Mouse (Mus musculus) hindbrain, embryonic 12.5 days (tissue): ENCODE results near the gene Tmem218. TPM values are rescaled to one million over a fixed set of nuclear protein-coding genes. Genes with fewer than 3 reads are reported as not detected.

Experiments
- ATAC-seq: fragments of 200-750 bp; cut with Nextera tagmentation; 2 replicates; pipeline ENCODE4 v1.8.0; 2017; ENCODE audit warnings: moderate TSS enrichment; ENCODE audit not compliant: low FRiP score
- H3K27ac ChIP-seq: fragments of 300-500 bp; sonication (generic); 2 replicates; pipeline ENCODE4 v1.5.1; 2016; ENCODE audit warnings: mild to moderate bottlenecking
- H3K27me3 ChIP-seq: fragments of 300-500 bp; sonication (generic); 2 replicates; pipeline ENCODE4 v1.6.1; 2016; ENCODE audit warnings: mild to moderate bottlenecking
- H3K36me3 ChIP-seq: fragments of 300-500 bp; sonication (generic); 2 replicates; pipeline ENCODE4 v1.6.1; 2016; ENCODE audit warnings: mild to moderate bottlenecking
- H3K4me1 ChIP-seq: fragments of 300-500 bp; sonication (generic); 2 replicates; pipeline ENCODE4 v1.6.1; 2016
- H3K4me2 ChIP-seq: fragments of 300-500 bp; sonication (generic); replicated peaks from 2 replicates; pipeline ENCODE4 v1.6.1; 2016; ENCODE audit warnings: mild to moderate bottlenecking
- H3K4me3 ChIP-seq: fragments of 300-500 bp; sonication (generic); 2 replicates; pipeline ENCODE4 v1.5.1; 2016; ENCODE audit warnings: mild to moderate bottlenecking
- H3K9ac ChIP-seq: fragments of 300-500 bp; sonication (generic); 2 replicates; pipeline ENCODE4 v1.6.1; 2016; ENCODE audit warnings: mild to moderate bottlenecking, moderate library complexity
- H3K9me3 ChIP-seq: fragments of 300-500 bp; sonication (generic); replicated peaks from 2 replicates; pipeline ENCODE4 v1.6.1; 2016; ENCODE audit warnings: mild to moderate bottlenecking
- WGBS: fragments of 180-500 bp; shearing (Covaris S2); methylation state at CpG from one replicate; pipeline ENCODE4 v1.1.7; 2016; 5-methylcytosine and 5-hydroxymethylcytosine counted together
- polyA plus RNA-seq: library from polyadenylated mRNA; unstranded; fragments of >200 nt; fragmentation: Nextera tagmentation; extraction: Ambion mirVana; gene quantifications from 2 replicates; pipeline ENCODE4 v1.2.1, GENCODE M21; 2016

The Tmem218 gene
- polyA plus RNA-seq, 1 experiment from 2014 or later = 12.7 TPM

GRCm38 (mm10) chr9:37197067-37197466 is 11.0 kb upstream of the Tmem218 start:
- Histone ChIP-seq H3K36me3 (no peaks in the 10 kb centered on the region), H3K4me3 (no peak overlapping the region), H3K4me2 (no peak overlapping the region), H3K4me1 (no peaks in the 10 kb centered on the region), H3K9me3 (no peaks in the 10 kb centered on the region), H3K27ac (no peak overlapping the region), H3K9ac (no peak overlapping the region), H3K27me3 (no peaks in the 10 kb centered on the region)
- ATAC-seq = no peak
- 79% methylated on average over 4 of the region's 4 CpGs for WGBS

- no peak overlapping the region for H3K4me2 ChIP-seq
- WGBS = 89% methylated on average over 5 of the region's 5 CpGs
- H3K9me3 ChIP-seq = no peaks in the 10 kb centered on the region
- no peak overlapping the region for H3K9ac ChIP-seq
- H3K27ac ChIP-seq = no peak overlapping the region
- H3K36me3 ChIP-seq = no peaks in the 10 kb centered on the region
- H3K4me1 ChIP-seq = no peaks in the 10 kb centered on the region; the same call in 1 of the 2 replicates
- H3K27me3 ChIP-seq = no peaks in the 10 kb centered on the region
- no peak overlapping the region for H3K4me3 ChIP-seq
- ATAC-seq = no peak
Measured at GRCm38 (mm10) chr9:37200414-37200813, 7.6 kb upstream of the Tmem218 start.

- Histone ChIP-seq H3K4me1 (peaks cover 8% of the 10 kb centered on the region), H3K4me2 (no peak overlapping the region), H3K27ac (no peak overlapping the region), H3K9ac (no peak overlapping the region), H3K27me3 (no peaks in the 10 kb centered on the region), H3K9me3 (no peaks in the 10 kb centered on the region), H3K36me3 (no peaks in the 10 kb centered on the region), H3K4me3 (no peak overlapping the region)
- 34% methylated on average over 5 of the region's 5 CpGs for WGBS
- ATAC-seq = no peak
Measured at GRCm38 (mm10) chr9:37203884-37204283, 4.1 kb upstream of the Tmem218 start.

GRCm38 (mm10) chr9:37213060-37213738 is 5.2 kb downstream of the Tmem218 start:
- no peaks in the 10 kb centered on the region for H3K36me3 ChIP-seq
- no peak overlapping the region for H3K4me2 ChIP-seq
- no peak overlapping the region for H3K9ac ChIP-seq
- no peak overlapping the region for H3K4me3 ChIP-seq
- H3K9me3 ChIP-seq = no peaks in the 10 kb centered on the region
- no peaks in the 10 kb centered on the region for H3K27me3 ChIP-seq
- no peak overlapping the region for H3K27ac ChIP-seq
- ATAC-seq = no peak
- 88% methylated on average over 13 of the region's 13 CpGs for WGBS
- peaks cover 6% of the 10 kb centered on the region for H3K4me1 ChIP-seq

- Histone ChIP-seq H3K27me3 (no peaks in the 10 kb centered on the region), H3K4me1 (no peaks in the 10 kb centered on the region), H3K36me3 (no peaks in the 10 kb centered on the region), H3K27ac (no peak overlapping the region), H3K4me3 (no peak overlapping the region), H3K9me3 (no peaks in the 10 kb centered on the region), H3K4me2 (no peak overlapping the region), H3K9ac (no peak overlapping the region)
- ATAC-seq = no peak
- WGBS = 92% methylated on average over 9 of the region's 9 CpGs
Measured at GRCm38 (mm10) chr9:37214327-37215060, 6.5 kb downstream of the Tmem218 start.

- H3K4me3 ChIP-seq = no peak overlapping the region
- H3K4me1 ChIP-seq = no peaks in the 10 kb centered on the region
- no peaks in the 10 kb centered on the region for H3K9me3 ChIP-seq
- WGBS = 81% methylated on average over 8 of the region's 8 CpGs
- no peak overlapping the region for H3K4me2 ChIP-seq
- no peak overlapping the region for H3K9ac ChIP-seq
- no peak overlapping the region for H3K27ac ChIP-seq
- H3K36me3 ChIP-seq = no peaks in the 10 kb centered on the region
- no peaks in the 10 kb centered on the region for H3K27me3 ChIP-seq
- no peak for ATAC-seq
Measured at GRCm38 (mm10) chr9:37220755-37221154, 12.7 kb downstream of the Tmem218 start.

- Histone ChIP-seq H3K4me3 (no peak overlapping the region), H3K27ac (no peak overlapping the region), H3K9me3 (no peaks in the 10 kb centered on the region), H3K9ac (no peak overlapping the region), H3K27me3 (no peaks in the 10 kb centered on the region), H3K4me1 (0 out of 2 replicates have a peak, but pooled peaks cover 3% of the 10 kb centered on the region), H3K36me3 (no peaks in the 10 kb centered on the region), H3K4me2 (no peak overlapping the region)
- WGBS = 92% methylated on average over 1 of the region's 1 CpGs
- ATAC-seq = no peak
Measured at GRCm38 (mm10) chr9:37225581-37225980, 17.6 kb downstream of the Tmem218 start.

- Histone ChIP-seq H3K27ac (no peak overlapping the region), H3K4me3 (no peak overlapping the region), H3K4me1 (0 out of 2 replicates have a peak, but pooled peaks cover 3% of the 10 kb centered on the region), H3K27me3 (no peaks in the 10 kb centered on the region), H3K4me2 (no peak overlapping the region), H3K9ac (no peak overlapping the region), H3K9me3 (no peaks in the 10 kb centered on the region), H3K36me3 (no peaks in the 10 kb centered on the region)
- 0% methylated on average over 1 of the region's 1 CpGs for WGBS
- peak; percentile 86 for ATAC-seq
Measured at GRCm38 (mm10) chr9:37229880-37230325, 21.9 kb downstream of the Tmem218 start.

GRCm38 (mm10) chr9:37230486-37231195 is 22.6 kb downstream of the Tmem218 start:
- Histone ChIP-seq H3K27ac (no peak overlapping the region), H3K4me3 (no peak overlapping the region), H3K4me1 (0 out of 2 replicates have a peak, but pooled peaks cover 3% of the 10 kb centered on the region), H3K27me3 (no peaks in the 10 kb centered on the region), H3K9me3 (no peaks in the 10 kb centered on the region), H3K4me2 (no peak overlapping the region), H3K36me3 (no peaks in the 10 kb centered on the region), H3K9ac (no peak overlapping the region)
- ATAC-seq = no peak
- WGBS = 90% methylated on average over 9 of the region's 9 CpGs

- Histone ChIP-seq H3K4me3 (no peak overlapping the region), H3K36me3 (no peaks in the 10 kb centered on the region), H3K27ac (no peak overlapping the region), H3K9ac (no peak overlapping the region), H3K9me3 (no peaks in the 10 kb centered on the region), H3K27me3 (no peaks in the 10 kb centered on the region), H3K4me1 (0 out of 2 replicates have a peak, but pooled peaks cover 3% of the 10 kb centered on the region), H3K4me2 (no peak overlapping the region)
- no peak for ATAC-seq
- 70% methylated on average over 22 of the region's 22 CpGs for WGBS
Measured at GRCm38 (mm10) chr9:37232201-37233195, 24.5 kb downstream of the Tmem218 start.

- 69% methylated on average over 4 of the region's 4 CpGs for WGBS
Measured at GRCm38 (mm10) chr9:37235951-37236737, 28.1 kb downstream of the Tmem218 start.

More at GRCm38 (mm10) chr9:37235951-37236737, 28.1 kb downstream of the Tmem218 start:
- Histone ChIP-seq H3K4me2 (no peak overlapping the region), H3K9me3 (no peaks in the 10 kb centered on the region), H3K4me1 (no peaks in the 10 kb centered on the region), H3K9ac (no peak overlapping the region), H3K36me3 (no peaks in the 10 kb centered on the region), H3K27me3 (no peaks in the 10 kb centered on the region), H3K4me3 (no peak overlapping the region), H3K27ac (no peak overlapping the region)
- no peak for ATAC-seq
